Mouse (Mus musculus) megakaryocyte, embryonic 14.5 days (primary cell): ENCODE measurements around the gene 4930535I16Rik.

Experiments
- FLI1 ChIP-seq: IDR thresholded peaks from 2 replicates; pipeline ENCODE4 v1.6.1; 2012; ENCODE audit warnings: low read length, inconsistent platforms, mixed read lengths
- GATA1 ChIP-seq: IDR thresholded peaks from 3 replicates; pipeline ENCODE4 v1.6.1; 2012; ENCODE audit warnings: mixed read lengths, low read length, inconsistent platforms, borderline replicate concordance

DNA sequence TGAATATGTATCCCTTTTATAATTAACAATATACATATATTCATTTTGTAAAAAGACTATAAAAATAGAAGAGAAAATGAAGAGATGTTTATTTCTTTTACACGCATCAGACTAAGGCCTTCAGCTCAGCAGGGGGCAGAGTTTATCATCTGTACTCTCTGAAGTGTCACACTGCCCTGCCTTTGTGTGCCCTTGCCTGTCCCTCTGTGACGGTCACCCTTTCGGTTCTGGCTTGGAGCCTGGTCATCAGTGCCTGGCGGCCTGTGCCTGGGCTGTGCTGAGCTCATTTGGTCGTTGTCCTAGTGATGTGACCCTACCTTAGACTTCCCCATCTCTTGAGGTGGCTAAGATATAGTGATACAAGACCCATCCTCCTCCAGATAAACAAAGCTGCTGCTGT is 29.3 kb upstream of the 4930535I16Rik start:
- no peak for TF ChIP-seq GATA1
- TF ChIP-seq FLI1: no peak
